Mouse (Mus musculus) urinary bladder, postnatal 14 days (tissue): ENCODE measurements around the gene Gm815.

Experiments
- DNase-seq: peaks from one replicate; pipeline ENCODE4 v3.0.0; 2021; ENCODE audit warnings: low spot score

Gene Gm815

GRCm38 (mm10) chr19:26877180-26877775 is 8.4 kb upstream of the Gm815 start:
- DNase-seq = no peak

GRCm38 (mm10) chr19:26879856-26880255 is 5.8 kb upstream of the Gm815 start:
- no peak for DNase-seq

- no peak for DNase-seq
Observed at GRCm38 (mm10) chr19:26881866-26882427, 3.7 kb upstream of the Gm815 start.

- no peak for DNase-seq
Observed at GRCm38 (mm10) chr19:26888171-26888570, 2.5 kb downstream of the Gm815 start.

- peak; percentile 41 for DNase-seq
Observed at GRCm38 (mm10) chr19:26891306-26891964, 5.8 kb downstream of the Gm815 start.

GRCm38 (mm10) chr19:26892861-26893260 is 7.2 kb downstream of the Gm815 start:
- peak; percentile 17 for DNase-seq

GRCm38 (mm10) chr19:26902162-26902561 is 16.5 kb downstream of the Gm815 start:
- DNase-seq = no peak

- DNase-seq = no peak
Observed at GRCm38 (mm10) chr19:26914245-26914644, 28.6 kb downstream of the Gm815 start.

GRCm38 (mm10) chr19:26920816-26921215 is 35.1 kb downstream of the Gm815 start:
- no peak for DNase-seq

GRCm38 (mm10) chr19:26930295-26931283 is 44.9 kb downstream of the Gm815 start:
- DNase-seq = no peak

- no peak for DNase-seq
Observed at GRCm38 (mm10) chr19:26934186-26934585, 48.5 kb downstream of the Gm815 start.
